Mouse (Mus musculus): ENCODE data around the gene Gm48551. TPM values are rescaled to one million over a fixed set of nuclear protein-coding genes. Genes with fewer than 3 reads are reported as not detected.

Gm48551 gene
- polyA plus RNA-seq, 1 experiment: 5.8 TPM

DNA sequence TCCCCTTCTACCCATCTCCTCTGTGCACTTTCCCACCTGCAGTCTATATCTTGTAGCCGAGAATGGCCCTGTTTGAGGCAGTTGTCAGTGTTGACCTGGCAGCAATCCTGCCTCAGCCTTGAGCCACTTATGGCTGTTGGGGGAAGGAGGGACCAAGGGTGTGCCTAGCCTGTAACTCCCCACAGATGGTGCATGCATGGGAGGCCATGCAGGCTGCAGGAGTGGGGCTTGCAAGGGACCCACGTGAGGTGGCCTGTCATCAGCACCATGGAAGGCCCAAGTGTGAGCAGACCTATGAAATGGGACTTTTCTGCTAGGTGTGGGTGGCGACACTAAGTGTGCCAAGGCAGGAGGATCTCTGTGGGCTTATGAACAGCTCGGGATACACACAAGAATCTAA, 19.2 kb upstream of the Gm48551 start:
- Histone ChIP-seq H3K4me3 (ENCODE audit: insufficient read depth, low read length) (no peak overlapping the region), H3K27ac (ENCODE audit: insufficient read depth, low read length) (no peak overlapping the region)
- TF ChIP-seq CTCF (IDR thresholded peaks at IDR 0.05; ENCODE audit: extremely low read depth, insufficient read depth, low read length): no peak
- 0 out of 2 replicates have a peak, but pooled peaks have one; percentile 20 for TF ChIP-seq POLR2A (IDR thresholded peaks at IDR 0.05; ENCODE audit: extremely low read depth, insufficient read depth, low read length)

DNA sequence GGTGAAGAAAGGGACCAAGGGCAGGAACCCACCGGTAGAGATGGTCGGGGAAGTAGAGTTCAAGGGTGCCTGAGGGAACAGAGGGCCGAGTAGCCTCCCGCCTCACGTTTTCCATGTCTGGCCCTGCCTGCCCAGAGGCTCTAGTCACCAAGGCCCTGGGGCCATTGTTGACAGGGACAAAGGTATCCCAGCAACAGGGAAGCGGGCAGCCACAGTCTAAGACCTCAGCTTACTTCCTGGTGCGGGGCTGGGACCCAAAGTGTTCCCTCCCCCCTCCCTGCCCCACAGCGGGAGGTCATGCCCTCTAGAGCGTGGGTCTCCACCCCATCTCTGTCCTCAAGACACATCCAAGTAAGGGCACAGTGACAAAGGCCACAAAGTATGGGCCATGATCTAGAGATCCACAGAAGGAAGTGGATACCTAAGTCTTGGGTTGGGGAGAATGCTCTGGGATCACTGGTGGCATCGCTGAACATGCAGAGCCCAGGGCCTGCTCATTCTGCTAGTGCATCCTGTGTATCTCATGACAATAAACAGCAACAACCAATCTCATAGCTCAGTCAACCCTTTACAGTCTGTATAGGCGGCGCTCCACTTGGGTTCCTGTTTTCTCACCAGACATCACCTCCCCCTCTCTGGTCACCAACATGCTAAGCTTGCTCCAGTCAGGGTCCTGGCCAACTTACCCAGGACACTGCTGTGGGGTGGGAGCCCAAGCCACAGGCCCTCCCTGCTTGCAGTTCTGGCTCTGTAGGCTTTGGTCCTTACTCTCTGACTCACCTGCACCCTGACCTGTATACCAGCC, 18.4 kb upstream of the Gm48551 start, which contains the start of gene 4930404N11Rik:
Gene 4930404N11Rik (minus strand): TSS at position 145 of the 805 bp plus-strand sequence.
- 0 out of 2 replicates have a peak, but pooled peaks have one; percentile 34 for TF ChIP-seq POLR2A (IDR thresholded peaks at IDR 0.05; ENCODE audit: extremely low read depth, insufficient read depth, low read length)
- no peak for TF ChIP-seq CTCF (IDR thresholded peaks at IDR 0.05; ENCODE audit: extremely low read depth, insufficient read depth, low read length)
- Histone ChIP-seq H3K4me3 (ENCODE audit: insufficient read depth, low read length) (no peak within 1 kb of the TSS), H3K27ac (ENCODE audit: insufficient read depth, low read length) (no peak within 1 kb of the TSS), H3K4me1 (ENCODE audit: control insufficient read depth, insufficient read depth, low read length) (no peaks in the 10 kb centered on the region)

More for the DNA sequence above, 19.2 kb upstream of the Gm48551 start:
- no peaks in the 10 kb centered on the region for H3K4me1 ChIP-seq (ENCODE audit: control insufficient read depth, insufficient read depth, low read length)

DNA sequence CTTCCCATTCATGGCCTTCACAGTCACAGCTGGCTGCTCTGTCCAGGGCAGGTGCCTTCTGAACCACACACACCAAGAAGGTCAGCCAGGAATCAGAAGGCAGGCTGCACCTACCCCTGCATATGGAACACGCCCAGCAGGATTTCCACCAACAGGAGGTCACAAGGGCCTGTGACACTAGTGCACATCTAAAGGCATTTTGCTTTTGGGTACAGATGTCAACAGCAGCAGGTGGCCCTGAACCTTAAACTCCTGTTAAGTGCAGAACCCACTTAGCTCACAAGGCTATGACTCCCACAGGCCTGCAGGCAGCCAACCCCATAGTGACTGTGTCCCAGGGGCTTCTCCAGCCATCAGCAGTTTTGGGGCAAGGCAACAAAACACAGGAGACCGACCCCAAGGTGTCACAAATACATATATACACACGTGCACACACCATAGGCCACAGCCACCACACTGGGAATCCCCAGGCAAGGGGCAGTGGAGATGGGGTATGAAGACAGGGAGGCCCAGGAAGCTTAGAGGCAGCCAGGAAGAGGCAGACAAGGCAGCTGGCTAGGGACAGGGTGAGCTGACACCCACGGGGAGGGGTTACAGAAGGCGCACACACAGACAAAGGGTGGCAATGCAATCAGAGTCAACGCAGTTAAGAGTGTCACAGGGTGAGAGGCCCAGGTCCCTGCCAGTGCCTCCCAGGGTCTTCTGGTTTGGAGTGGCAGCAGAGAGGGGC, 17.6 kb upstream of the Gm48551 start:
- TF ChIP-seq CTCF (IDR thresholded peaks at IDR 0.05; ENCODE audit: extremely low read depth, insufficient read depth, low read length) (no peak), POLR2A (IDR thresholded peaks at IDR 0.05; ENCODE audit: extremely low read depth, insufficient read depth, low read length) (0 out of 2 replicates have a peak, but pooled peaks have one; percentile 15)
- Histone ChIP-seq H3K4me1 (ENCODE audit: control insufficient read depth, insufficient read depth, low read length) (no peaks in the 10 kb centered on the region), H3K27ac (ENCODE audit: insufficient read depth, low read length) (no peak overlapping the region)

DNA sequence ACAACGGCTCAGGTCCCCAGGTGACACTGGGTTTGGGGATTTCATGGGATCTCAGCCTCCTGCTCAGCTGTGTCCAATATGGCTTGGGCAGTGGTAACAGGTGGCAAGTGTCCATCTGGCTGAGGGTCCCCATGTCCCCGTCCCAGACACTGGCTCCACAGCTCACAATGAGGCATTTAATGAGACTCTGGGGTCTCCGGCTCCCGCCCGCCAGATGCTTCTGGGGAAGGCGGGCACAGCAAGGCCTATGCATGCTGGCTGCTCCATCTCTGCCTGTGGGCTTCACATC, 17.1 kb upstream of the Gm48551 start:
- no peak for TF ChIP-seq CTCF (IDR thresholded peaks at IDR 0.05; ENCODE audit: extremely low read depth, insufficient read depth, low read length)
- no peak for TF ChIP-seq POLR2A (IDR thresholded peaks at IDR 0.05; ENCODE audit: extremely low read depth, insufficient read depth, low read length)
- no peak overlapping the region for H3K4me3 ChIP-seq (ENCODE audit: insufficient read depth, low read length)
- no peak overlapping the region for H3K27ac ChIP-seq (ENCODE audit: insufficient read depth, low read length)
- H3K4me1 ChIP-seq (ENCODE audit: control insufficient read depth, insufficient read depth, low read length): no peaks in the 10 kb centered on the region

More for the DNA sequence above, 17.6 kb upstream of the Gm48551 start:
- no peak overlapping the region for H3K4me3 ChIP-seq (ENCODE audit: insufficient read depth, low read length)

DNA sequence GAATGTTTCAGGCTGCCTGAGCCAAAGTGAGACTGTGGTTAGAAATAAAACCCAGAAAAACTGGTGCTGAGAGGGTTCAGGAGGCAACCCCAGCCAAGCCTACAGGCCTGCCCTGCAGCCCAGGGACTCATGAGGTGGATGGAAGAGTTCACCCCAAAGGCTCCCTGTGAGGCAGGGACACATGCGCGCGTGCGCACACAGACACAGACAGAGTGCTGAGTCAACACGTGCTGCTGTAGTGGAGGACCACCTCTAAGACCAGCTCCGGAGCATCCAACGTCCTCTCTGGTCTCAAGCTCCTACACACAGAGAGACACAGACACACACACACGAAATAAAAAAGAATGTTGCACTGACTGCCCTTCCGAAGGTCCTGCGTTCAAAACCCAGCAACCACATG, 8.9 kb upstream of the Gm48551 start:
- Histone ChIP-seq H3K27ac (ENCODE audit: insufficient read depth, low read length) (no peak overlapping the region), H3K4me3 (ENCODE audit: insufficient read depth, low read length) (no peak overlapping the region), H3K4me1 (ENCODE audit: control insufficient read depth, insufficient read depth, low read length) (peaks cover 7% of the 10 kb centered on the region; the same call in 1 of the 2 replicates)
- TF ChIP-seq POLR2A (IDR thresholded peaks at IDR 0.05; ENCODE audit: extremely low read depth, insufficient read depth, low read length): no peak
- TF ChIP-seq CTCF (IDR thresholded peaks at IDR 0.05; ENCODE audit: extremely low read depth, insufficient read depth, low read length): no peak

DNA sequence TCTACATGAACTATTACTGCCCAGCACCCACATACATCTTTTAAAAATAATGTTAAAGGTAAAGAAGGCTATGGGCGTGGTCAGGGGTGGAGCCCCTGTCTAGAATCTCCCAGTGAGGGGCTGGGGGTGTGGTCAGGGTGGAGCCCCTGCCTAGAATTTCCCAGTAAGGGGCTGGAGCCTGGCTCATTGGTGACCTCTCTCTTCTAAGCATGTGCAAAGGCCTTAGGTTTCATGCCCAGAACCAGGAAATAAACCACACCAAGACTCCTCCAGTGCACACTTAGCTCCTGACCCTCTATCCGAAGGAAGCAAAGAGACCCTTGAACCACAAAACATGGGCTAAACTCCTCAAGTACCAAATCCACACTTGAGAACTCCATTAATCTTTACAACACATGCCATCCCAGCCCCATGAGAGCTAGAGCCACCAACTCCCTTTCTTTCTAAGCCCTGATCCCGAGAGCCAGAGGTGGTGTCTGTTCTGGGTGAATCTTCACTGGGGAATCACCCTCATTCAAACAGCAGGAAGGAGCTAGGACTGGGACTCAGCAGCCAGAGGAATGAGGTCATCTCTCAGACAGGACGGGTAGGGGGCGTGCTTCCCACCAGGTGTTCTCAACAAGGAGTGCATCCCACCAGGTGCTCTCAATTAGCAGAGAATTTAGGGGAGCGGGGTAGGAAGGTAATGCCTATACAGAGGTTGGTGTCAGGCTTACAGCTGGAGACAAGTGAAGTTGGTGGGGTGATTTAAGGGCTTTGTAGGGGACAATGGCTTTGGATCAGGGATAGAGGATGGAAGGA, 7.5 kb upstream of the Gm48551 start:
- Histone ChIP-seq H3K4me3 (ENCODE audit: insufficient read depth, low read length) (peak overlapping the region; percentile 89), H3K27ac (ENCODE audit: insufficient read depth, low read length) (no peak overlapping the region), H3K4me1 (ENCODE audit: control insufficient read depth, insufficient read depth, low read length) (peaks cover 7% of the 10 kb centered on the region; the same call in 1 of the 2 replicates)
- no peak for TF ChIP-seq POLR2A (IDR thresholded peaks at IDR 0.05; ENCODE audit: extremely low read depth, insufficient read depth, low read length)
- TF ChIP-seq CTCF (IDR thresholded peaks at IDR 0.05; ENCODE audit: extremely low read depth, insufficient read depth, low read length): no peak

DNA sequence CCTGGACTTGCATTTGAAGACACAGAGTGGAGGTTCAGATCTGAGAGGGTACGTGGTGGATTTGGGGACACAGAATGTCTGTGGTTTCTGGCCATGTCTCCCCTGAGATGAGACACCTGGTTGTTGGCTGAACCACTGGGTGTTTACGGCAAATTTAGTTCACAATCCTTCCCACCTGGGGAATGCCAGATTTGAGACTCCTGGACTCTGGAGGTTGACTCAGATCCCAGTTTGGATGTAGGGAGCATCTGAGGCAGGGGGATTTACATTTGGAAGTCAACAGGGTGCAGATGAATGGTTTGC, 7.0 kb upstream of the Gm48551 start:
- no peak overlapping the region for H3K27ac ChIP-seq (ENCODE audit: insufficient read depth, low read length)
- peaks cover 7% of the 10 kb centered on the region; the same call in 1 of the 2 replicates for H3K4me1 ChIP-seq (ENCODE audit: control insufficient read depth, insufficient read depth, low read length)
- peak overlapping the region; percentile 89 for H3K4me3 ChIP-seq (ENCODE audit: insufficient read depth, low read length)
- TF ChIP-seq CTCF (IDR thresholded peaks at IDR 0.05; ENCODE audit: extremely low read depth, insufficient read depth, low read length) (no peak), POLR2A (IDR thresholded peaks at IDR 0.05; ENCODE audit: extremely low read depth, insufficient read depth, low read length) (no peak)

DNA sequence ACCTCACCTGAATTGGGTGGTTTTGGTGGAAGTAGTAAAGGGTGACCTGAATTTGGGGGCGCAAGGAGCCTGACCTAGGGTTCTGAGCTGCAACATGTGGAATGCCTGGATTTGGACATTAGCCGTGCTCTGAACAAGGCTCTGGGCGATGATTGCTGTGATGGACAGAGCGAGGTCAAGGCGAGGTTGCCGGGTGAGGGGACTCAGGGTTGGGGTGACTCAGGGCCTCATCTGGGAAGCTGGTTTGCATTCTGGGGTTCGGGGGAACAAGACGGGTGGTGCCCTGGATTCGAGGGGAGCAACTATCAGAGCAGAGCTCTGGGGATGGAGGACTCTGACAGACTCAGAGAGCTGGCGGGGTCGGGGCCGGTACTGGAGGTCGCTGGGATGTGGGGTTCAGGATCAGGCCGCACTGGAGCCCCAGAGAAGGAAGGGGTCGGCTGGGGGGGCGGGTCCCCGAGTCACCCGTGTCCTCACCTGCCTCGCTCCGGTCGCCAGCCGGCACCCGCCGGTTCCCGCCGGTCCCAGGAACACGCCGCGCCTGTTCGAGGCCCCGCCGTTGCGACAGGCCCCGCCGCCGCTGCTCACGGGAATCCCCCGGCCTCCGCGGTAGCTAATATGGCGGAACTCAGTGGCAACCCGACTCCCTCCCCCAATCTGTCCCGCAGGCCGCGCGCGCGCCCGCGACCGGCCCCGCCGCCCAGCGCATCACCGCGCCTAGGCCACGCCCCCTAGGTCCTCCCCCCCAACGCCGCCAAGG, 6.3 kb upstream of the Gm48551 start, which contains the start of gene Fzr1:
Gene Fzr1 (minus strand): TSS at position 724 of the 760 bp plus-strand sequence.
- peaks cover 7% of the 10 kb centered on the region; the same call in 1 of the 2 replicates for H3K4me1 ChIP-seq (ENCODE audit: control insufficient read depth, insufficient read depth, low read length)
- H3K27ac ChIP-seq (ENCODE audit: insufficient read depth, low read length): no peak within 1 kb of the TSS
- TF ChIP-seq POLR2A (IDR thresholded peaks at IDR 0.05; ENCODE audit: extremely low read depth, insufficient read depth, low read length) (peak; percentile 56; the same call in 1 of the 2 replicates), CTCF (IDR thresholded peaks at IDR 0.05; ENCODE audit: extremely low read depth, insufficient read depth, low read length) (no peak)

More for the DNA sequence above, 6.3 kb upstream of the Gm48551 start, which contains the start of gene Fzr1:
- H3K4me3 ChIP-seq (ENCODE audit: insufficient read depth, low read length): peak within 1 kb of the TSS; percentile 89
